Mouse (Mus musculus) ovary, postnatal 14 days (tissue): ENCODE measurements around the gene Zfp423.

Experiments
- DNase-seq: peaks from one replicate; pipeline ENCODE4 v3.0.0; 2022; ENCODE audit warnings: low spot score

The Zfp423 gene

DNA sequence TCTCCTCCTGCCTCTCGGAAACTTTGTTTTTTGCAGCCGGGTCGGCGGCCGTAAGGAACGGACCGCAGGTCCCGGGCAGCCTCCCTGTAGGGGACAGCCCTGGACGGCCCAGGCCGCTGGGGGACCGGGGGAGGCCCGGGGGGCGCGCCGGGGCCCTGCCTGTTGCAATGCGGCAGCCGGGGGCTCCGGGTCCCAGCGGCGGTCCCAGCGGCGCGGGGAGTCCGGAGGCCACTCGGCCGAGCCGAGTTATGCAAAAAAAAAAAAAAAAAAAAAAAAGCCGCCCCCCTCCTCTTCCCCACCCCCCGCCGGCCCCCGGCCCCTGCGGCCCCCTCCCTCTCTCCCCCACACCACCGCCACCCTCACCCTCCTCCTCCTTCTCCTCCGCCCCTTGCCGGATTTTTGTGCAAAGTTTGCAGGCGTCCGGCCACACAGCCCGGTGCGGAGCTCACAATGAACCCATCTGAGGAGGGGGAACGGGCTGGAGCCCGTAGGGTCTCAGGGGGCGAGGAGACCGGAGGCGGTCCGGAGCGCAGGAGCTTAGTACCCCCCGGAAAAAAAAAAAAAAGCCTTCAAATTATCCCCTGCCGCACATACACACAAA is at the start of gene Zfp423:
Gene Zfp423 (minus strand): TSS at position 276 of the 601 bp plus-strand sequence.
- no peak for DNase-seq

DNA sequence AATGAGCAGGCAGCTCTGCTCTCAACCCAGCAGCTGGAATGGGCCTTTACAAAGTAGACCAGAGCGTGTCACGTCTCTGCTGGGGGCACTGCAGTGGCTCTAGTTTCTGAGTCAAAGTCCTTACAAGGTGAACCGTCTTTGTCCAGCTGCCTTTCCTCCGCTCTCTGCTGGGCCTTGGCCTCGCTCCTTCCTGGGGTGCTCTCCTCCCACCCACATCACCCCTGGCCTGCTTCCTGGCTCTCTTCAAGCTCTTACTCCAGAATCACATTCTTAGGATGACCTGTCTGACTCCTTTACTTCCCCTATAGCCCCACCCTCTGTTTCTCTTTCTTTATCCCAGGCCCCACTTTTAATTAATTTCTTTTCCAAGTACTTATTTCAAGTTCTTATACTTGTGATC is 47.4 kb upstream of the Zfp423 start:
- no peak for DNase-seq

DNA sequence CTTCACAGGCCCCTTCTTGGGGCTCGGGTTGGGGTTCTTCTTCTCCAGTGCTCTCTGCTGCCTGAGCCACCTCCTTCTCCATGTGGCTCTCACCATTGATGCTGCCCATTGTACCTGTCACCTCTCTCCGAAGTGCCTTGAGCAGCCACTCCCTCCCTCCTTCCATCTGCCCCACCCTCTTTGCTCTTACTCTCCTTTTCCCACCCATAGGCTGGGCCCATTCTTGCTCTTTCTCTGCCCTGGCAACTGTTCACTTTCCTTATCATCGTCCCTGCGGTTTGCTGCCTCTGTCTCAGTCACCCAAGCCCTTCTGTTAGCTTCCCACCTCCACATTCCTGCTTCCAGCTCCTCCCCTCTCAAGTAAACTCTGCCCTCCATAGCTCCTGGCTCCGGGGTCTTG is 25.4 kb upstream of the Zfp423 start:
- no peak for DNase-seq

DNA sequence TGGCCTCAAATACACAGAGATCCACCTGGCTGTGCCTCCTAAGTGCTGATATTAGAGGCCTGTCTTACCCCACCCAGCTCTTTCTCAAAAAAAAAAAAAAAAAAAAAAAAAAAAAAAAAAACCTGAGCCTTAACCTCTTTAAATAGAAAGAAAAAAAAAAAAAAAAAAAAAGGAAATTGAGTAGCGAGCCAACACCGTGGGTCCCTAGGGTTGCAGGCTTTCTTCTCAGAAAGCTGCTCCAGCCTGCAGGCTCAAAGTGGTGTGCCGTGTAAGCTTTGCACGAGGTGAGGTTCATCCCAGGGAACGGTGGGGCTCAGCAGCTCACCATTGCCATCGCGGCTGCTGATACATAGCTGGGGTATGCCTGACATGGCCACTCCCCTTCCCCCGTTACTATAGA is 24.6 kb upstream of the Zfp423 start:
- no peak for DNase-seq

DNA sequence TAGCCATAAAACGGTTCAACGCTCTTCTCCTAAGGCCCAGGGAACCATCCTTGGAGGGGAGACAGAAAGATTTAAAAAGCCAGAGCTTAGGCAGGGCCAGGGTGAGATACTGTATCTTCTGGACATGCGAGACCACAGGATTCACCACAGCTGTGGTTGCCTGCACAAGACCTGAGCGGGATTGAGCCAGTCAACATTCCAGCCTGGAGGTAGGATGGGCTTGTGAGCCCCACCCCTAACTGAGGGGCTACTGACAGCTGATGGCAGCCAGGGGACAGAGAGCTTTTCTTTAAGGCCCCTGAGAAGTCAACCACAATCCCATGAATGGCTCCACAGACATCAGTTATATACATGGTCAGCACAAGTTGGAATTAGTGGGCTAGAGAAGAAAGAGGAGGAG is 23.5 kb upstream of the Zfp423 start:
- no peak for DNase-seq

DNA sequence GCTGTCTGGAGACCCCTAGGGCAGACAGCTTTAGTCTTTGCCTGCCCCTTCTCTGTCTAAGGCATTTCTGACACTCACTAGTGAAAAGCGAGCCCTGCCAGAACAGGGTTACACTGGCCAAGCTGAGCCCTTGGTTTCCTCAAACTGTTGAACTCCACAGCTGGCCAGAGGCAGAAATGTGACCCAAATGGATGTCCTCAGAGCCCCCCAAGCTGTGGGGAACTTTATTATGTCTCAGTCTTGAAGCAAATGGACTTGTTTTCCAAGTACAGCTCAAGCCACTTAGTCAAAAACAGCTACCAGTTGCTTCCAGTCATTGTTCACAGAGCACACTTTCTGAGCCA is 16.0 kb upstream of the Zfp423 start:
- DNase-seq, result no peak

DNA sequence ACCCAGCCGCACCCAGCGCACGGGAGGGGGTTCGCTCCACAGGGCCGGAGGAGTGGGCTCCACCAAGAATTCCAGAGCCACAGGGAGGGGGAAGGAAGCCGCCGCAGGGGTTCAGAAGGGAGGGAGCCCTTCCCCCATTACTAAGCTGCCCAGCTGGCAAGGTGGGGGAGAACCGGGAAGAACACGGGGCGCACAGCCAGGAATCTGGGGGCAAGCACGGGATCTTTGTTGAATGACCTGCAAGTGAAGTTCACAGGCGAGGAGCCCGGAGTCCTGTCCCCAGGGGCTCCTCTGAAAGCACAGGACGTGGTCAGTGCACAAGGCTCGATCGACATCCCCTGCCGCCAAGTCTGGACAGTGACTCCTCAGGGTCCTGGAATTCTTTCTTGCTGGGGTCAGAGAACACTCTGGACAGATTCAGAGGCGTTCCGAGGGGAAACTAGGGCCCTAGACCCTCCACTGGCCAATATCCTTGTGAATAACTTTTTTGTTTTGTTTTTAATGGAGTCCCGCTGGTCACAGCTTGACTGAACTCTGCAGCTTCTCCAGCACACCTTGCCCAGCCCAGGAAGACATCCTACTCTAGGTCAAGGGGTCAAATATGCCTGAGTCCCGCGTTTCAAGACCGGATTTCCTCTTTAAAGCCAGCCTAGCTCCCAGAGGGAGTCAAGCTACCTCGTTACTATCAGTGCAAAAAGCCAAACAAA is 15.5 kb upstream of the Zfp423 start:
- DNase-seq, result peak; percentile 37

DNA sequence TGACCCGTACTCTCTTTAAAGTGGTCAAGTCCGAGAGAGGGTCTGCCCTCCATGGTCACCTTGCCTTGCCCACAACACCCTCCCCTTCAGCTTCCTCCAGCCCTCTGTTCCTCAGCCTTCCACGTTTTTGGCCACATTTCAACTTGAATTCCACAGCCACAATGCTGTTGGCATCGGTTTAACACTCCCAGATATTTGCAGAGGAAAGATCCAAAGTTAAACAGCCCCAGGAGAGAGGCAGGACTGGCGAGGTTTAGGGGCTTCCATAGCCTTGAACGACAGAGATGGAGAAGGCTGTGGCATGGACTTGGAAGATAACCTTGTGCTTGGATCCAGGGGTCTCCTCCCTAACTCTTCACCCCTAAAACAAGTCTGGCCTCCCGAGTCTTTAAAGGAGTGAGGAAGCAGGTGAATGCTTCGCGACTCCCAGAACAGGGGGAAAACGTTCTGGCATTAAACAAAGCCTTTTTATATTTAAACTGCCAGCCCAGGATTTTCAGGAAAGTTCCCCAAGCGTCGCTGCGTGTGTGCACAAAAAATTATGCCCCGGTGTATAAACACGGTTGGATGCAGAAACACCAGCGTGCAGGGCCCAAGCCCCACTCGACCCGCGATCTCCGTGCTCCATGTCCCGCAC is 14.8 kb upstream of the Zfp423 start:
- no peak for DNase-seq

DNA sequence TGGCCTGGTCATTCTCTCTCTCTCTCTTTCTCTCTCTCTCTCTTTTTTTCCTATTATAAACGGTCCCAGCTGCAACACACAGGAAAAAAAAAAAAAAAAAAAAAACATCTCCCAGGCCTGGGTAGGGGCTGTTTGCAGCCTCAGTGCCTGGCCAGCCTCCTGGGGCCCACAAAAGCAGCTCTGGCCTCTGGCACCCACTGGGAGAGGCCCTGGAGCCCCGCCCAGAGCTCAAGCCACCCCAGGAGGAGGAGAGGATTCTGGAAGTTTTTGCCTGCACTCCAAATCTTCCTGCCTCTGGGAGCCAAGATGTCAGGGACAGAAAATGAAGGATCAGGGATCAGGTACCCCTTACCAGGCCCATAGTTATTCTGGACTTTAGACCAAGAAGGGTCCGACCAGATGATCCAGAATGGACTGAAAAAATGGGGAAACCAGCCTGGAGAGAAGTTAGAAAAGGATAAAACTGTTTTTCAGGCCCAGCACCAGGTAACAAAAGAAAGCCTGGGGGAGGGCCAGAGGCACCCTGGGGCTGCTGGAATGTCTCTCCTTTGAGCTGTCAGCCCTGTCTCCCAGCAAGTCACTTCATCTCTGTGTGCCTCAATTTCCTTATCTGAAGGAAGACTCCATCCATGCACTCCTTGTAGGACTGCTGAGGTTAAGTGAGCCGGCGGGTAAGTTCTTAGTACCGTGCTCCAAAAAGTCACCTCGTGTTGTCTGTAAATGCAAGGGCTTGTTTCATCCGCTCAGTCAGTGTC is 8.6 kb upstream of the Zfp423 start:
- DNase-seq, result no peak

DNA sequence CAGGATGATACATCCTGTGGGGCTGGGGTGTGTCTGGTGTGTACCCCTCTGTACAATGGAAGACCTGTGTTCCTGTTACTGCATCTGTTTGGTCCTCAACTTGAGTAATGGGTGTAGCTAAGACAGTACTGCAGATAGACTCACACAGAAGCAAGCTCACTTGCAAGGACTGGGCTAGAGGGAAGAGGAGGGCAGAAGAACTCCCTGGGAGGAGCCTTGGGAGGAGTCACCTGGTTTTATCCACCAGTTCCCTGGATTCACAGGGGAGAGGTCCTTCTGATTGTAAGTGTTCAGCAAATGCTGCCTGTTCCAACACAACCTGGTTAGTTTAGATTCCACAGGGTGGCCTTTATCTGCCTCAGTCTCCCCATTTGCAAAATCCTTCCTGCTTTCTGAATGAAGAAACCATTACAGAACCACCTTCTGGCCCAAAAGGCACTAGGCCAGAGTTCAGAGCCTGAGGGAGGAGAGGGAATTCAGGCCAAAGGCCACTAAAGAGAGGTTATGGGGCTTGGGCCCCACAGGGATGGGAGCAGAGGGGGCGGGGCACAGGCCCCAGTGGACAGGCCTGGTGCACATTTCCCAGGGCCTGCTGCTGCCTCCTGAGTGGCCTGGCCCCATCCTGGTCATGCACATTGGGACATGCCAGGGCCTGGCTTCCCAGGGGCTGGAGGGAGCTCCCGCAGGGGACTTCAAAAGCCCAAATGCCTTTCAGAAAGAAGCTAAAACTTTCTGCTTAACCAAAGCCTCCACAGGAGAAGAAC is 7.8 kb upstream of the Zfp423 start:
- no peak for DNase-seq

DNA sequence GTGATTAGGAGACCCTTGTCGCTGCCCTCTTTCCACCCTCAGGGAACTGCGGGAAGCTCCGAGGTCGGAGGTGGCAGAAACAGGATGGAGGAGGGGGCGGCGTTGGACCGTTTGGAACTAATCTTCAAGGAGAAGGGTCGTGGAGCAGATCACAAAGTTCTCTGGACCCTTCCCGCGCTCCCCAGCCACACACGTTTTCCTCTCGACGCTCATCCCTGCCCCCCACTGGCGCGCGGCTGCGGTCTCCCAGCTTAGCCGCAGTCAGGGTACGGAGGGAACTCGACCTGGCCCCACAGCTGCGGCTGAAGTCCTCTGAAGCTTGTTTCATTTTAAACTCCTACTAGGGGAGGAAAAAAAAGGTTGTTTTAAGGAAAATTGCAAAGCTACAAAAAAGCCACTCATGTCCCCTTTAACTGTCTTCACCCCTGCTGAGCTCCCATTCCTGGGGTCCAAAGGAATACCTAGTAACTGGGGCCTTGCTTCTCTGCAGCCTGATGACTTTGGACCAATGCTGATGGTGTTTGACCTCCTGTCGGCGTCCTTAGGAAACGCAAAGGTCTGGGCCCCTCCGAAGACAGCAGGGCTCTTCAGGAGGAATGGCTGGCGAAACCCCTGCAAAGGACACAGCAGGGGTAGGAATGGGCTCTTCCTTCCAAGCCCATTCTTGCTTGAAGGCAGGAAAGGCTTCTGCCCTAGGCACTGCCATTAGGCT is 3.3 kb upstream of the Zfp423 start:
- no peak for DNase-seq

DNA sequence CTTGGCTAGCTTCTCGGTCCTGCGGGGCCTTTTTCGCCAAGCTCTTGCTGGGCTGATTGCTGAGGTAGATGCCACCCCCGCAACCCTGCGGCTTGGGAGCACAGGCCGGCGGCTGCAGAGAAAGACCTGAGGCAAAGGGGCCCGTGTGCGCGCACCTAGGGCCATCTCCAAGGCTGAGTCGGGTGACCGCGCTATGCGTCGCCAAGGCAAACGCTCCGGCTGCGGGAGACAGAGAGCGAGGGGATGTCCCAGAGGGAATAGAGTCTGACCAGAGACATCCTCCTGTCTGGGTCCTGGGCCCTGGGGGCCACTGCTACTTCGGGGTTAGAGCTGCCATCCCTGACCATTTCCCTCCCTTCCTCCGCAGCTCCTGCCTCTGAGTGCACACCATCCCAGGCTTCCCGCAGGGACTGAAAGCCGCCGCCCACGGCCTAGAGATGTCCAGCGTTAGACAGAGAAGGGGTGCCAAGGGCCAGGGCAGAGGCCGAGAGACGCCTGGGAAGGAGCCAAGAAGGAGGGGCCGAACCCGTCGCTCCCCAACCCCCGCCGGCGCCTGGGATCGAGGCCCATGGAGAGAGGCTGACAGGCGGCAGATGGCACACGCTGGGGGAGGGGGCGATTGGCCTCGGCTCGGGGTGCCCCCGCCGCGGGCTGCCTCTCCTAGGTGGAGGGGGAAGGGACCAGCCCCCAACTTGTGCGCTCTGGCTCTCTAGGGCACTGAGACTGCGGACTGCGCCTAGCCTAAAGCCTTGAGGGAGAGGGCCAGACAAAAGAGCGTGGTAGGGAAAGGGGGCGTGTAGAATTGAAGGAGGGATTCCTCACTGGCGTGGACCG is 2.5 kb upstream of the Zfp423 start:
- DNase-seq, result peak; percentile 55

DNA sequence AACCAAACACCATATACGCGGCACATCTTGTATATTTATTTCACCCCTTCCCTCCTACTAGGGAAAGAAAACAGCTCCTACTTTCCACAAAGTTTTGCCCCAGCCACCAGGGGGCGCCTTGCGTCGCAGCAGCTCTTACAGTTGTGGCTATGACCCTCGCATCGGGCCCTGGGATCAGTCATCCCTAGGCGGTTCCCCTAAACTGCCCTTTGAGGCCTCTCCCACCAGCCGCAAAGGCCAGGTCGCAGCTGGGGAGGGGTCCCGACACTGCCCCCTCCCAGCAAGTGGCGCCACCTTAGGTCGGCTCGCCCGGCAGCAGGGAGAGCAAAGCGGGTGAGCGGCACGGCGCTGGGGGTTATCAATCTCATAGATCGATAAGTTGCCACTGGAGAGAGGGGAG is 1.7 kb upstream of the Zfp423 start:
- DNase-seq, result no peak

DNA sequence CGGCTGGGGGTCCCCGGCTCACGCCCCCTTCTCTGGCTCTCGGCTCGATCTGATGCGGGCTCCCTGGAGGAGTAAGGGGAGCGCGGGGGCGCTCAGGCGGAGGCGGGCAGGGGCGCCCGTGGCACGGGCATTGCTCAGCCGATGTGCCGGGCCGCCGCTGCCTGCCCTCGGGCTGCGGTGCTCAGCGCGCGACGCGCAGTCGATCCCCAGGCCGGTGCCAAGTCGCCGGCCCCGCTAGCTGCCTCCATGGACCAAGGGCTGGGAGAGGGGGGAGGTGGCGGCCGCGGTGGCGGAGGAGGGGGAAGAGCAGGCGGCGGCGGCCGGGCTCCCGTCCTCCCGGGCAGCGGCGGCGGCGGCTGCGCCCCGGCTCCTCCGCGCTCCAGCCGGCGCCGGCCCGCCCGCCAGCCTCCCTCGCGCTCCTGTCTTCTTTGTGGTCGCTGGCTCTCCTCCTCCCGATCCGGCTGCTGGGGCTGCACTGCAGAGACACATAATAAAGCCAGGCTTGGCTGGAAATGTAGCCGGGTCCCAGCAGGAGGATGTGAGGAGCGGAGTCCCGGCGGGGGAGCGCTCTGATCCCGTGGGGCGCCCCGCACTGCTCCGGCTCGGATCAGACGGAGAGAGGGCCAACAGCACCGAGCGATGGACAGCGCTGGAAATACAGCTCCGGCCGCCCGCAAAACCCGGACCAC is 810 bp upstream of the Zfp423 start:
- peak; percentile 71 for DNase-seq

DNA sequence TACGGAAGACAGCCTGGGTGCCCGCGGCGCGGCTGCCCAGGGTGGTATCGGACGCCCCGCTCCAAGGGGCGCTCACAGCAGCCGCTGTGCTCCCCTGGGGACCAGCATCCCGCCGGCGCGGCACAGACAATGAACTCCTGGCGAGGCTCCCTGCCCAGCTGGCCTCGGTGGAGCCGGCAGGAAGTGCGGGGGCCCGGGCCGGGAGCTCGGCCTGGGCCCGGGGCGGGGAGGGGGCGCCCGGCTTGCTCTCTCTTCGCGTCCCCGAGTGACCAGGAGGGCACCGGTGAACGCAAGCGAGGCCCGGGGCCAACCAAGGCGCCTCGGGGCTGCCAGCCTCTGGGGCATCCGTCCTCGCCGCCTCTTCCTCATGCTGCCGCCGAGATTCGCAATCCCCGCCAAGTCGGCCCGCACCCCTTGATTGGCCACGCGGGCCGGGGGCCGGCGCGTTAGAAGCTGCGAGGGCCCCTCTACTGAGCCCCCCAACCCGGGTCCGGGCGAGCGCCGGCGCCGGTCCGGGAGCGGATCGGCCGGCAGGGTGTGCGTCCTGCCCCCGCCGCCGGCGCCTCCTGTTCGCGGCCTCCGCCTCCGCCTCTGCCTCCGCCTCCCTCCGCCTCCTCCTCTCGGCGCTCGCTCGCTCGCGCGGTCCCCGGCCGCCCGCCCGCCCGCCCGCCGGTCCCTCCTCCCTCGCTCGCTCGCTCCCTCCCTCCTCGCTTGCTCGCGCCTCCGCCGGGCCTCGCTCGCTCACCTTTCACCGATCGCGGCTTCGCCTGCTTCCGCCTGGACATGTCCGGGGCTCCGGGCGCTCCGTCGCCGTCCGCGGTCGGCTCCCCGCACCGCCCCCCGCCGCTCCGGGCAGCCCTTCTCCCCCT is 710 bp downstream of the Zfp423 start:
- DNase-seq, result peak; percentile 63

DNA sequence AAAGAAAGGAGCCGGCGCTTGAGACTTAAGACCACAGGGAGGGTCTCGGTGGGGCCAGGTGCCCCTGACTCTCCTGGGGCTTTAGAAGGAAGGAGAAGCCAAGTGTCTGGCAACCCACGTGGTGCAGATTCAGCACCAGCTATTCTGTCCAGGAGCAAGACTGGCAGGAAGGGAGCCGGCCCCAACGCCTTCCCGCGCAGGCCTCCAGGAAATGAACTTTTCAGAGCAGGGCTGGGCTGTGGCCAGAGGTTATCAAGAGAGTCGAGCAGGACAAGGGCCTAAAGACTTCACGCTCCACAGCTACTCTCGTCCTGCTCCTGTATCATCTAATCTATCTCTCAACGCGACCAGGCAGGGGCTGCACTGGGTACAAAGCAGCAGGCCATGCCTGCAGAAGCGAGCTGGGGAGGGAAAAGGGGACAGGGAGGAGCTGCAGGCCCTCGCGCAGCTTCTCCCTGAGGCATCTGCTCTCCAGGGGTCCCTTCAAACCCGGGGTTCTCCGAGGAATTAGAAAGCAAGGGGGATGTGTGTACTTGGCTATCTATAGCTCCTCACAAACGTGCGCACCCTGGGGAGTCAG is 1.4 kb downstream of the Zfp423 start:
- DNase-seq, result no peak

DNA sequence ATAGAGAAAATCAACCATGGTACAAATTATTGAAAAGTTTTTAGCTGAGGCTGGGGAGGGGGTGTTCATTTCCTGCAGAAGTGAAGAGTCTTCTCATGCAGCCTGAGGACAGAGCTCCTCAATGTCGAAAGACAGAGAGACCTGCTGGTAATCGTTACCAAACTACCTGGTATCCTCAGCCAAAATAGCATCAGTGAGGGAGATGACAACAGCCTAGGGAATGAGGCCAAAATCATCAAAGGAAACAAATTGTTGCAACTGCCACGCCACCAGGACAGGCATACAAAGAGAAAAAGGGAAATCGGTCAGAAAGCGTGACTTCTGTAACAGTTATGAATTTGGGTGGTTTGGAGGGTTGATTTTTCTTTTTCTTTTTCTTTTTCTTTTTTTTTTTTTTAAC is 3.4 kb downstream of the Zfp423 start:
- no peak for DNase-seq

DNA sequence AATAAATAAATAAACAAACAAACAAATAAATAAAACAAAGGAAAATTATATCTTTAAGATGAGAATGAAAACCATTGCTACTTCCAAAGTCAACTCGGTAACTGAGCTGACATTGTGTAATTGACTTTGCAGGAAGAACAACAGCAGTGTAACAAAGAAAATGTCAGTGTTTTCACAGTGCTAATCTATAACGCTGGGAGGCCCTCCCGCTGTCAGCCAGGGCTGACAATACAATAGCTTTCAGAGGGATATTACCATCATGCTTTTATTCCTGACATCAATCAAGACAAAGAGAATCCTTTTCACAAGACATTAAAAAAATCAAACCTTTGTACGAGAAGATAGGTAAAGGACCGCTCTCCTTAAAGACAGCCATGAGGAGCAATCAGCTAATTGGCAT is 5.9 kb downstream of the Zfp423 start:
- no peak for DNase-seq

DNA sequence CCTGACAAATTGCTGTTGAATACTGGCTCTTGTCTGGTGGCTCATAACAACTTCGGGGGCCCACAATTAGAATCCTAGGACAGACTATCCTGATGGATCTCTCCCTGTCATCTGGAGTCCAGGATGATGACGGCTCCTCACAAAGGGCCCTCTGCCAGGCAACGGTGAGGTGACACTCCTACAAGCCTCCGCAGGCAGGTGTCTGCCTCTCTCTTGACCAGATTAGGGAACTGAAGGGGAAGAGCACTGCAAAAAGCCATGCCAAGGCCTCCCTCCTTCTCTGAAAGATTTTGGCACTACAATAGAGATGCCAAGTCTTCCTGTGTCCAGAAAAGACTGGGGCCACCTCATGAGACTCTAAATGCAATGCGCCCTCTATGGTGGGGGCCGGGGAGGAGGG is 7.1 kb downstream of the Zfp423 start:
- DNase-seq, result no peak
